Mouse (Mus musculus) MEL (cell line): ENCODE results near the gene Sidt2. TPM values are rescaled to one million over a fixed set of nuclear protein-coding genes. Genes with fewer than 3 reads are reported as not detected.

Experiments
- DNase-seq: peaks from one replicate; pipeline ENCODE4 v3.0.0; 2011; ENCODE audit warnings: low read depth, low spot score
- H3K27ac ChIP-seq: 2 replicates; pipeline ENCODE4 v1.5.1; 2012; ENCODE audit warnings: low read depth, mild to moderate bottlenecking, control low read depth, low read length, moderate library complexity; ENCODE audit not compliant: control insufficient read depth
- H3K27me3 ChIP-seq, 2 experiments: fragments of 150-350 bp in 1 of 2; sonication (generic) in 1 of 2; 2 replicates each; pipeline ENCODE4 v1.6.1; 2012; ENCODE audit warnings: low read length in 2 of 2, mild to moderate bottlenecking in 2 of 2, improper control_type of control experiment in 1 of 2, moderate library complexity in 1 of 2; ENCODE audit not compliant: insufficient read depth in 2 of 2, control insufficient read depth in 1 of 2
- H3K36me3 ChIP-seq, 2 experiments: 2 replicates each; pipeline ENCODE4 v1.6.1; 2012 to 2014; ENCODE audit warnings: low read length in 2 of 2, improper control_type of control experiment in 1 of 2, inconsistent platforms in 1 of 2, mild to moderate bottlenecking in 1 of 2; ENCODE audit not compliant: insufficient read depth in 2 of 2, control insufficient read depth in 1 of 2
- H3K4me1 ChIP-seq, 2 experiments: fragments of 150-350 bp in 1 of 2; sonication (generic) in 1 of 2; 2 replicates each; pipeline ENCODE4 v1.6.1; 2012; ENCODE audit warnings: low read length in 2 of 2, improper control_type of control experiment in 1 of 2, mild to moderate bottlenecking in 1 of 2; ENCODE audit not compliant: insufficient read depth in 2 of 2, control insufficient read depth in 1 of 2
- H3K4me3 ChIP-seq, 2 experiments: fragments of 150-350 bp in 1 of 2; sonication (generic) in 1 of 2; 2 replicates each; pipeline ENCODE4 v1.5.1; 2012; ENCODE audit warnings: low read depth in 2 of 2, low read length in 2 of 2, mild to moderate bottlenecking in 2 of 2, moderate library complexity in 2 of 2, control low read depth in 1 of 2, improper control_type of control experiment in 1 of 2; ENCODE audit not compliant: control insufficient read depth in 1 of 2, insufficient read depth in 1 of 2
- H3K79me2 ChIP-seq: 2 replicates; pipeline ENCODE4 v1.6.1; 2012; ENCODE audit warnings: mild to moderate bottlenecking, low read length, moderate library complexity; ENCODE audit not compliant: control insufficient read depth, poor library complexity, insufficient read depth
- H3K9ac ChIP-seq: 2 replicates; pipeline ENCODE4 v1.6.1; 2012; ENCODE audit warnings: low read depth, mild to moderate bottlenecking, control low read depth, low read length, moderate library complexity; ENCODE audit not compliant: control insufficient read depth, poor library complexity, severe bottlenecking
- H3K9me3 ChIP-seq: fragments of 150-350 bp; sonication (generic); replicated peaks from 2 replicates; pipeline ENCODE4 v1.6.1; 2012; ENCODE audit warnings: mild to moderate bottlenecking, low read length, improper control_type of control experiment, moderate library complexity; ENCODE audit not compliant: insufficient read depth
- BHLHE40 ChIP-seq: IDR thresholded peaks from 2 replicates; pipeline ENCODE4 v1.6.1; 2012; ENCODE audit warnings: low read depth, mild to moderate bottlenecking, inconsistent platforms, low read length, improper control_type of control experiment, borderline replicate concordance
- CHD1 ChIP-seq: IDR thresholded peaks from 2 replicates; pipeline ENCODE4 v1.6.1; 2012; ENCODE audit warnings: low read depth, mild to moderate bottlenecking, inconsistent platforms, low read length, improper control_type of control experiment
- CHD2 ChIP-seq: IDR thresholded peaks from 2 replicates; pipeline ENCODE4 v1.6.1; 2011; ENCODE audit warnings: low read length, improper control_type of control experiment
- CTCF ChIP-seq, 3 experiments: IDR thresholded peaks in 2 of 3; conservative IDR thresholded peaks in 1 of 3; 2 replicates each; pipeline ENCODE4 v1.5.1; 2011 to 2012; ENCODE audit warnings: low read length in 3 of 3, low read depth in 2 of 3, mild to moderate bottlenecking in 2 of 3, improper control_type of control experiment in 1 of 3, inconsistent platforms in 1 of 3, mixed read lengths in 1 of 3, moderate library complexity in 1 of 3; ENCODE audit not compliant: control insufficient read depth in 1 of 3, insufficient read depth in 1 of 3, poor library complexity in 1 of 3, severe bottlenecking in 1 of 3
- E2F4 ChIP-seq: IDR thresholded peaks from 2 replicates; pipeline ENCODE4 v1.6.1; 2011; ENCODE audit warnings: low read depth, low read length, improper control_type of control experiment, borderline replicate concordance
- ELF1 ChIP-seq: IDR thresholded peaks from 2 replicates; pipeline ENCODE4 v1.6.1; 2014; ENCODE audit warnings: low read depth, mild to moderate bottlenecking, inconsistent platforms, low read length, improper control_type of control experiment, moderate library complexity
- EP300 ChIP-seq, 2 experiments: IDR thresholded peaks; 2 replicates each; pipeline ENCODE4 v1.6.1; 2011; ENCODE audit warnings: improper control_type of control experiment in 2 of 2, low read length in 2 of 2, low read depth in 1 of 2, mild to moderate bottlenecking in 1 of 2
- HCFC1 ChIP-seq: IDR thresholded peaks from 2 replicates; pipeline ENCODE4 v1.6.1; 2012; ENCODE audit warnings: low read depth, mild to moderate bottlenecking, inconsistent platforms, low read length, improper control_type of control experiment, moderate library complexity
- JUND ChIP-seq: IDR thresholded peaks from 2 replicates; pipeline ENCODE4 v1.6.1; 2011; ENCODE audit warnings: low read depth, mild to moderate bottlenecking, improper control_type of control experiment, low read length
- KAT2A ChIP-seq: conservative IDR thresholded peaks from 2 replicates; pipeline ENCODE4 v1.6.1; 2012; ENCODE audit warnings: low read depth, low read length, improper control_type of control experiment, inconsistent platforms
- MAX ChIP-seq: IDR thresholded peaks from 2 replicates; pipeline ENCODE4 v1.6.1; 2011; ENCODE audit warnings: low read length, improper control_type of control experiment
- MAZ ChIP-seq: IDR thresholded peaks from 2 replicates; pipeline ENCODE4 v1.6.1; 2012; ENCODE audit warnings: low read depth, mild to moderate bottlenecking, inconsistent platforms, low read length, improper control_type of control experiment
- MXI1 ChIP-seq: IDR thresholded peaks from 2 replicates; pipeline ENCODE4 v1.6.1; 2011; ENCODE audit warnings: mild to moderate bottlenecking, low read depth, low read length, improper control_type of control experiment
- MYB ChIP-seq: IDR thresholded peaks from 2 replicates; pipeline ENCODE4 v1.6.1; 2011; ENCODE audit warnings: mild to moderate bottlenecking, low read depth, low read length, improper control_type of control experiment
- MYC ChIP-seq: IDR thresholded peaks from 2 replicates; pipeline ENCODE4 v1.6.1; 2011; ENCODE audit warnings: low read depth, mild to moderate bottlenecking, low read length, improper control_type of control experiment, moderate library complexity
- NELFE ChIP-seq: IDR thresholded peaks from 2 replicates; pipeline ENCODE4 v1.6.1; 2011; ENCODE audit warnings: low read depth, low read length, improper control_type of control experiment
- NRF1 ChIP-seq: IDR thresholded peaks from 2 replicates; pipeline ENCODE4 v1.6.1; 2014; ENCODE audit warnings: low read depth, mild to moderate bottlenecking, inconsistent platforms, low read length, improper control_type of control experiment, moderate library complexity; ENCODE audit not compliant: poor library complexity, insufficient read depth, severe bottlenecking
- POLR2A ChIP-seq, 2 experiments: IDR thresholded peaks; 2 replicates each; pipeline ENCODE4 v1.6.1; 2011 to 2012; ENCODE audit warnings: low read length in 2 of 2, mild to moderate bottlenecking in 2 of 2, control low read depth in 1 of 2, improper control_type of control experiment in 1 of 2, low read depth in 1 of 2, moderate library complexity in 1 of 2; ENCODE audit not compliant: control insufficient read depth in 1 of 2, insufficient read depth in 1 of 2, poor library complexity in 1 of 2
- POLR2AphosphoS5 ChIP-seq: IDR thresholded peaks from 2 replicates; pipeline ENCODE4 v1.6.1; 2012; ENCODE audit warnings: low read depth, borderline replicate concordance, mild to moderate bottlenecking, inconsistent platforms, low read length, moderate library complexity, mixed read lengths
- RAD21 ChIP-seq: IDR thresholded peaks from 2 replicates; pipeline ENCODE4 v1.6.1; 2011; ENCODE audit warnings: mild to moderate bottlenecking, low read depth, low read length, improper control_type of control experiment
- RCOR1 ChIP-seq: IDR thresholded peaks from 2 replicates; pipeline ENCODE4 v1.6.1; 2012; ENCODE audit warnings: low read depth, mild to moderate bottlenecking, inconsistent platforms, low read length, improper control_type of control experiment
- SIN3A ChIP-seq: IDR thresholded peaks from 2 replicates; pipeline ENCODE4 v1.6.1; 2012; ENCODE audit warnings: low read length, improper control_type of control experiment, inconsistent platforms
- SMC3 ChIP-seq: IDR thresholded peaks from 2 replicates; pipeline ENCODE4 v1.6.1; 2011; ENCODE audit warnings: low read depth, low read length, improper control_type of control experiment
- TBP ChIP-seq: IDR thresholded peaks from 2 replicates; pipeline ENCODE4 v1.8.0; 2011; ENCODE audit warnings: low read depth, low read length, improper control_type of control experiment
- TCF12 ChIP-seq: IDR thresholded peaks from 2 replicates; pipeline ENCODE4 v1.6.1; 2014; ENCODE audit warnings: low read depth, mild to moderate bottlenecking, inconsistent platforms, low read length, improper control_type of control experiment, moderate library complexity
- UBTF ChIP-seq: IDR thresholded peaks from 2 replicates; pipeline ENCODE4 v1.6.1; 2012; ENCODE audit warnings: low read depth, mild to moderate bottlenecking, inconsistent platforms, low read length, improper control_type of control experiment, moderate library complexity, borderline replicate concordance; ENCODE audit not compliant: insufficient read depth
- USF1 ChIP-seq: IDR thresholded peaks from 2 replicates; pipeline ENCODE4 v1.6.1; 2014; ENCODE audit warnings: low read depth, mild to moderate bottlenecking, inconsistent platforms, low read length, improper control_type of control experiment, moderate library complexity
- USF2 ChIP-seq, 2 experiments: IDR thresholded peaks; 2 replicates each; pipeline ENCODE4 v1.6.1; 2011 to 2012; ENCODE audit warnings: improper control_type of control experiment in 2 of 2, low read length in 2 of 2, borderline replicate concordance in 1 of 2, inconsistent platforms in 1 of 2, low read depth in 1 of 2, mild to moderate bottlenecking in 1 of 2; ENCODE audit not compliant: insufficient read depth in 1 of 2
- ZC3H11A ChIP-seq: IDR thresholded peaks from 2 replicates; pipeline ENCODE4 v1.6.1; 2012; ENCODE audit warnings: low read depth, mild to moderate bottlenecking, inconsistent platforms, low read length, improper control_type of control experiment
- ZKSCAN1 ChIP-seq: IDR thresholded peaks from 2 replicates; pipeline ENCODE4 v1.6.1; 2012; ENCODE audit warnings: low read depth, mild to moderate bottlenecking, inconsistent platforms, low read length, improper control_type of control experiment, moderate library complexity
- ZMIZ1 ChIP-seq: IDR thresholded peaks from 2 replicates; pipeline ENCODE4 v1.6.1; 2012; ENCODE audit warnings: low read depth, mild to moderate bottlenecking, inconsistent platforms, low read length, improper control_type of control experiment, moderate library complexity
- ZNF384 ChIP-seq: IDR thresholded peaks from 2 replicates; pipeline ENCODE4 v1.6.1; 2012; ENCODE audit warnings: low read depth, mild to moderate bottlenecking, inconsistent platforms, low read length, improper control_type of control experiment
- polyA plus RNA-seq, 2 experiments: library from polyadenylated mRNA; stranded (reverse) in 1 of 2; unstranded in 1 of 2; fragments of >175 nt in 1 of 2; fragments of >200 nt in 1 of 2; gene quantifications; 2 replicates each; pipeline versions ENCODE4 v1.2.1 to v1.2.4; 2012; ENCODE audit warnings: low replicate concordance in 2 of 2, low read depth in 1 of 2; ENCODE audit not compliant: insufficient read length in 2 of 2, insufficient read depth in 1 of 2, missing spikeins in 1 of 2
- total RNA-seq: library from RNA; depleted of rRNA; stranded (reverse); fragments of 300-350 nt; gene quantifications from 2 replicates; pipeline ENCODE4 v1.2.3, GENCODE M21; 2012

Sidt2 gene
- total and polyA plus RNA-seq, 3 experiments, result 27.0 to 71.8 TPM; not detected in 1

- TF ChIP-seq POLR2A (IDR thresholded peaks at IDR 0.05; ENCODE audit: control insufficient read depth in 1 of 2, insufficient read depth in 1 of 2, low read depth in 1 of 2, low read length in 2 of 2, poor library complexity in 1 of 2), result peak; percentile 73 to 75; a peak in 3 of 4 replicates
- TF ChIP-seq CHD1, result no peak
- TF ChIP-seq MAX, result no peak; the same call in 1 of the 2 replicates
- no peak for TF ChIP-seq E2F4
Observed at GRCm38 (mm10) chr9:45984409-45985228, 29.6 kb upstream of the Sidt2 start (continued).

- Histone ChIP-seq H3K79me2 (peaks cover 51% of the 10 kb centered on the region), H3K9me3 (no peaks in the 10 kb centered on the region), H3K27ac (peak overlapping the region; percentile 92), H3K27me3 (no peaks in the 10 kb centered on the region), H3K9ac (peak overlapping the region; percentile 92), H3K4me3 (peak overlapping the region; percentile 77 to 81), H3K36me3 (peaks cover 5 to 33% of the 10 kb centered on the region in 2 experiments), H3K4me1 (peaks cover 6 to 20% of the 10 kb centered on the region in 2 experiments)
- DNase-seq, result peak; percentile 67
- TF ChIP-seq ZC3H11A (no peak), TCF12 (no peak), ZNF384 (peak; percentile 80), USF2 (IDR thresholded peaks at IDR 0.05; ENCODE audit: borderline replicate concordance in 1 of 2, insufficient read depth in 1 of 2, low read depth in 1 of 2, low read length in 2 of 2) (no peak), ZKSCAN1 (no peak), TBP (no peak), CTCF (IDR thresholded peaks at IDR 0.05 in 2 of 3, conservative IDR thresholded peaks at IDR 0.05 in 1 of 3; ENCODE audit: control insufficient read depth in 1 of 3, insufficient read depth in 1 of 3, low read depth in 2 of 3, low read length in 3 of 3, poor library complexity in 1 of 3, severe bottlenecking in 1 of 3) (peak in 1 of 3 experiments; percentile 37; a peak in 3 of 6 replicates), UBTF (no peak), MAZ (no peak), POLR2AphosphoS5 (no peak), SIN3A (peak; percentile 0; the same call in 1 of the 2 replicates), MAX (0 out of 2 replicates have a peak, but pooled peaks have one; percentile 40), CHD2 (no peak), NRF1 (no peak), NELFE (no peak), ELF1 (no peak), ZMIZ1 (no peak), MYC (0 out of 2 replicates have a peak, but pooled peaks have one; percentile 34), BHLHE40 (no peak), KAT2A (no peak), RCOR1 (no peak), HCFC1 (no peak), RAD21 (no peak), MYB (no peak), USF1 (no peak), MXI1 (peak; percentile 19; the same call in 1 of the 2 replicates), E2F4 (no peak), SMC3 (peak; percentile 28; the same call in 1 of the 2 replicates), JUND (no peak), EP300 (IDR thresholded peaks at IDR 0.05; ENCODE audit: low read depth in 1 of 2, low read length in 2 of 2) (no peak)
Observed at GRCm38 (mm10) chr9:45983676-45984408, 28.8 kb upstream of the Sidt2 start.
